Comparison of ENCODE assay signal across 9 mouse cellular contexts in the genomic region with DNA sequence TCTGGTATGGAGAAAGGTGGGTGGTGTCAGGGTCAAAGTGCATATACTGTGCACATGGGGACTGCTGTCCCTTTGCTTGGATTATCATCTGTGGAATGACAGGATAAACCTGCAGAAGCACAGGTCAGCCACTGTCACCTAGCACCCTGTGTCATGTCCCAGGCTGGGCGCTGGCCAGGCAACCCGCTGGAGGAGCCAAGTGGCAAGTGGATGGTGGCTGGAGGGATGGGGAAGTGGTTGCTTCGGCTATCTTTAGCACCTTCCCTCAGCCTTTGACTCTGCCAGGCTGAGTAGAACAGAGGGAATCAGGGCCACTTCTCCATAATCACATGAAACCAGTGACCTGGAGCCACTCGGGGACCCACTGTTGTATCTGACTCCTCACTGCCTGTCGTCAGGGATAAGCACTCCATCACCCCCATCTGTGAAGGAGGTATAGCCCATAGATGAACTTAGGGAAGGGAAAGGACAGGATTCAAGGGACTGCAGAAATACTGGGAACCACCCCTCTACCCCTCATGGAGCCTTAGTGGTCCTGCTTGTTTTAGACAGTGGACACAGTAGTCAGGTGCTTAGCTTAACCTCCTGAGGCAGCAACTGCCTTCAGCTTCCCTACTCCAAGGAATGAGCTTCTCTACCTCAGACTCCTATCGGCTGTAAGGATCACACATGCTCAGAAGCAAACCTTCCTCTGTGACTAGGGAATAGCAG. TPM values are rescaled to one million over a fixed set of nuclear protein-coding genes. Genes with fewer than 3 reads are reported as not detected.
DNase-seq lines count a peak whose midpoint lies in the region; ATAC-seq lines count a peak whose summit lies in the region.
"Had no signal": no experiment of that assay in that cellular context is flagged by ENCODE, and none has a peak within 500 bp of the region (broad histone marks: within the 10 kb centered on the region; RNA-seq: fewer than 3 reads in every experiment).

No protein-coding gene starts in this region.

- 77% methylated on average over 6 of the region's 6 CpGs for WGBS in forebrain, embryonic 10.5 days
- 69% methylated on average over 6 of the region's 6 CpGs for WGBS in forebrain, embryonic 16.5 days
- 80% methylated on average over 6 of the region's 6 CpGs for WGBS in midbrain, embryonic 10.5 days
- WGBS in midbrain, embryonic 15.5 days = 73% methylated on average over 6 of the region's 6 CpGs
- WGBS in intestine, embryonic 16.5 days = 53% methylated on average over 6 of the region's 6 CpGs
- WGBS in stomach, embryonic 15.5 days = 61% methylated on average over 6 of the region's 6 CpGs

- no peak for DNase-seq in forebrain, embryonic 10.5 days (ENCODE audit: extremely low spot score, low spot score)
- DNase-seq in midbrain, embryonic 10.5 days (ENCODE audit: low spot score) = no peak
- no peak for DNase-seq in cerebellum, postnatal 10 days
- DNase-seq: lung, postnatal 10 days had no signal

- H3K4me3 ChIP-seq in forebrain, embryonic 10.5 days = no peak overlapping the region
- H3K4me3 ChIP-seq in forebrain, embryonic 16.5 days (replicated peaks; ENCODE audit: low read length) = no peak overlapping the region
- no peak overlapping the region for H3K4me3 ChIP-seq in midbrain, embryonic 10.5 days
- no peak overlapping the region for H3K4me3 ChIP-seq in midbrain, embryonic 15.5 days
- H3K4me3 ChIP-seq in intestine, embryonic 16.5 days (ENCODE audit: low read length) = no peak overlapping the region
- H3K4me3 ChIP-seq in stomach, embryonic 15.5 days (replicated peaks) = no peak overlapping the region

- ATAC-seq in forebrain, embryonic 16.5 days = no peak
- no peak for ATAC-seq in midbrain, embryonic 15.5 days (replicated peaks)
- no peak for ATAC-seq in intestine, embryonic 16.5 days
- ATAC-seq in stomach, embryonic 15.5 days (ENCODE audit: insufficient read depth, low FRiP score, low read depth) = no peak
- ATAC-seq in erythroblast, adult 5-6 weeks (replicated peaks; ENCODE audit: low FRiP score, poor library complexity, severe bottlenecking) = no peak

- no peaks in the 10 kb centered on the region for H3K27me3 ChIP-seq in forebrain, embryonic 10.5 days (ENCODE audit: poor library complexity, severe bottlenecking)
- no peaks in the 10 kb centered on the region for H3K27me3 ChIP-seq in forebrain, embryonic 16.5 days (replicated peaks; ENCODE audit: control insufficient read depth, insufficient read depth, low read length)
- H3K27me3 ChIP-seq in midbrain, embryonic 10.5 days (ENCODE audit: low read depth, poor library complexity, severe bottlenecking) = no peaks in the 10 kb centered on the region
- H3K27me3 ChIP-seq in midbrain, embryonic 15.5 days (replicated peaks) = no peaks in the 10 kb centered on the region
- no peaks in the 10 kb centered on the region for H3K27me3 ChIP-seq in intestine, embryonic 16.5 days (replicated peaks; ENCODE audit: control insufficient read depth, insufficient read depth, low read length)
- H3K27me3 ChIP-seq in stomach, embryonic 15.5 days (replicated peaks) = no peaks in the 10 kb centered on the region

- 0 out of 2 replicates have a peak overlapping the region, but pooled peaks have one; percentile 36 for H3K27ac ChIP-seq in forebrain, embryonic 10.5 days
- no peak overlapping the region for H3K27ac ChIP-seq in forebrain, embryonic 16.5 days (ENCODE audit: low read length)
- H3K27ac ChIP-seq in midbrain, embryonic 10.5 days (replicated peaks) = 0 out of 2 replicates have a peak overlapping the region, but pooled peaks have one; percentile 3
- H3K27ac ChIP-seq in midbrain, embryonic 15.5 days = no peak overlapping the region
- H3K27ac ChIP-seq in intestine, embryonic 16.5 days (ENCODE audit: low read length) = no peak overlapping the region
- H3K27ac ChIP-seq in stomach, embryonic 15.5 days = peak overlapping the region; percentile 79; the same call in 1 of the 2 replicates

- peaks cover 36% of the 10 kb centered on the region for H3K4me1 ChIP-seq in forebrain, embryonic 10.5 days
- H3K4me1 ChIP-seq in forebrain, embryonic 16.5 days (replicated peaks; ENCODE audit: control insufficient read depth, insufficient read depth, low read length) = peaks cover under 1% of the 10 kb centered on the region
- H3K4me1 ChIP-seq in midbrain, embryonic 10.5 days = peaks cover 19% of the 10 kb centered on the region
- H3K4me1 ChIP-seq in midbrain, embryonic 15.5 days = no peaks in the 10 kb centered on the region
- peaks cover 19% of the 10 kb centered on the region for H3K4me1 ChIP-seq in intestine, embryonic 16.5 days (ENCODE audit: control insufficient read depth, insufficient read depth, low read length)
- peaks cover 20% of the 10 kb centered on the region for H3K4me1 ChIP-seq in stomach, embryonic 15.5 days

- no peaks in the 10 kb centered on the region for H3K9me3 ChIP-seq in forebrain, embryonic 10.5 days
- no peaks in the 10 kb centered on the region for H3K9me3 ChIP-seq in forebrain, embryonic 16.5 days (ENCODE audit: control insufficient read depth, low read length)
- H3K9me3 ChIP-seq in midbrain, embryonic 10.5 days (replicated peaks) = no peaks in the 10 kb centered on the region
- no peaks in the 10 kb centered on the region for H3K9me3 ChIP-seq in midbrain, embryonic 15.5 days
- H3K9me3 ChIP-seq in intestine, embryonic 16.5 days (ENCODE audit: control insufficient read depth, low read length) = no peaks in the 10 kb centered on the region
- H3K9me3 ChIP-seq in stomach, embryonic 15.5 days = no peaks in the 10 kb centered on the region

- H3K9ac ChIP-seq in forebrain, embryonic 16.5 days (replicated peaks; ENCODE audit: low read depth, low read length) = no peak overlapping the region
- no peak overlapping the region for H3K9ac ChIP-seq in midbrain, embryonic 15.5 days
- peak overlapping the region; percentile 16; the same call in 1 of the 2 replicates for H3K9ac ChIP-seq in intestine, embryonic 16.5 days (ENCODE audit: low read depth, low read length)
- no peak overlapping the region for H3K9ac ChIP-seq in stomach, embryonic 15.5 days

- H3K4me2 ChIP-seq in forebrain, embryonic 16.5 days (ENCODE audit: low read length) = no peak overlapping the region
- H3K4me2 ChIP-seq in midbrain, embryonic 15.5 days = no peak overlapping the region
- no peak overlapping the region for H3K4me2 ChIP-seq in intestine, embryonic 16.5 days (ENCODE audit: low read depth, low read length)
- H3K4me2 ChIP-seq in stomach, embryonic 15.5 days = no peak overlapping the region

- peaks cover 36% of the 10 kb centered on the region for H3K36me3 ChIP-seq in forebrain, embryonic 10.5 days (replicated peaks)
- H3K36me3 ChIP-seq in forebrain, embryonic 16.5 days (ENCODE audit: control insufficient read depth, insufficient read depth) = peaks cover 21% of the 10 kb centered on the region
- peaks cover 35% of the 10 kb centered on the region for H3K36me3 ChIP-seq in midbrain, embryonic 10.5 days
- peaks cover 25% of the 10 kb centered on the region for H3K36me3 ChIP-seq in midbrain, embryonic 15.5 days (replicated peaks)
- H3K36me3 ChIP-seq in intestine, embryonic 16.5 days (ENCODE audit: control insufficient read depth, insufficient read depth, low read length) = peaks cover 12% of the 10 kb centered on the region; the same call in 1 of the 2 replicates
- H3K36me3 ChIP-seq in stomach, embryonic 15.5 days = peaks cover 28% of the 10 kb centered on the region

RNA-seq across cellular contexts. Expression of a gene that starts 16.3 kb away (rescaled TPM):
- polyA plus RNA-seq in forebrain, embryonic 10.5 days (2016; fragmentation: Nextera tagmentation; extraction: Ambion mirVana) = 10.5 and 11.2 TPM in 2 replicates
- polyA plus RNA-seq in forebrain, embryonic 16.5 days (2015; fragmentation: Nextera tagmentation; extraction: Ambion mirVana) = 49.5 and 58.4 TPM in 2 replicates
- 7.3 and 7.7 TPM in 2 replicates for polyA plus RNA-seq in midbrain, embryonic 10.5 days (2016; fragmentation: Nextera tagmentation; extraction: Ambion mirVana)
- polyA plus RNA-seq in midbrain, embryonic 15.5 days (2015; fragmentation: Nextera tagmentation; extraction: Ambion mirVana) = 61.4 and 62.1 TPM in 2 replicates
- polyA plus RNA-seq in intestine, embryonic 16.5 days (2015; fragmentation: Nextera tagmentation; extraction: Ambion mirVana) = 15.2 and 16.0 TPM in 2 replicates
- 32.8 and 34.7 TPM in 2 replicates for polyA plus RNA-seq in stomach, embryonic 15.5 days (2015; fragmentation: Nextera tagmentation; extraction: Ambion mirVana)
- 5.8 and 8.6 TPM in 2 replicates for total RNA-seq in erythroblast, adult 5-6 weeks (2015; ENCODE audit: low replicate concordance)
- total RNA-seq in erythroblast, adult 5-6 weeks (2017; ENCODE audit: low replicate concordance) = 6.0 and 7.1 TPM in 2 replicates

RNA-seq across cellular contexts. Expression of a gene that starts 16.9 kb away (rescaled TPM):
- polyA plus RNA-seq in forebrain, embryonic 10.5 days (2016; fragmentation: Nextera tagmentation; extraction: Ambion mirVana) = 1,023 and 1,061 TPM in 2 replicates
- 605 and 629 TPM in 2 replicates for polyA plus RNA-seq in forebrain, embryonic 16.5 days (2015; fragmentation: Nextera tagmentation; extraction: Ambion mirVana)
- 866 and 996 TPM in 2 replicates for polyA plus RNA-seq in midbrain, embryonic 10.5 days (2016; fragmentation: Nextera tagmentation; extraction: Ambion mirVana)
- polyA plus RNA-seq in midbrain, embryonic 15.5 days (2015; fragmentation: Nextera tagmentation; extraction: Ambion mirVana) = 522 and 525 TPM in 2 replicates
- polyA plus RNA-seq in intestine, embryonic 16.5 days (2015; fragmentation: Nextera tagmentation; extraction: Ambion mirVana) = 1,018 and 1,133 TPM in 2 replicates
- polyA plus RNA-seq in stomach, embryonic 15.5 days (2015; fragmentation: Nextera tagmentation; extraction: Ambion mirVana) = 883 and 1,069 TPM in 2 replicates
- total RNA-seq in erythroblast, adult 5-6 weeks (2015; ENCODE audit: low replicate concordance) = 449 and 474 TPM in 2 replicates
- 532 and 676 TPM in 2 replicates for total RNA-seq in erythroblast, adult 5-6 weeks (2017; ENCODE audit: low replicate concordance)

RNA-seq across cellular contexts. Expression of a gene that starts 58.1 kb away (rescaled TPM):
- polyA plus RNA-seq in forebrain, embryonic 10.5 days (2016; fragmentation: Nextera tagmentation; extraction: Ambion mirVana) = 40.8 and 42.8 TPM in 2 replicates
- 40.7 and 43.8 TPM in 2 replicates for polyA plus RNA-seq in forebrain, embryonic 16.5 days (2015; fragmentation: Nextera tagmentation; extraction: Ambion mirVana)
- polyA plus RNA-seq in midbrain, embryonic 10.5 days (2016; fragmentation: Nextera tagmentation; extraction: Ambion mirVana) = 40.0 and 48.9 TPM in 2 replicates
- 42.5 and 43.5 TPM in 2 replicates for polyA plus RNA-seq in midbrain, embryonic 15.5 days (2015; fragmentation: Nextera tagmentation; extraction: Ambion mirVana)
- 28.2 and 29.6 TPM in 2 replicates for polyA plus RNA-seq in intestine, embryonic 16.5 days (2015; fragmentation: Nextera tagmentation; extraction: Ambion mirVana)
- polyA plus RNA-seq in stomach, embryonic 15.5 days (2015; fragmentation: Nextera tagmentation; extraction: Ambion mirVana) = 29.5 and 33.2 TPM in 2 replicates
- 0.58 and 10.9 TPM in 2 replicates for total RNA-seq in erythroblast, adult 5-6 weeks (2015; ENCODE audit: low replicate concordance)
- 6.5 and 13.5 TPM in 2 replicates for total RNA-seq in erythroblast, adult 5-6 weeks (2017; ENCODE audit: low replicate concordance)

Comparison
In these comparisons a context has a peak if more than half of its experiments do, and no peak if none do; other contexts are left out.
1. H3K27ac ChIP-seq: peak in forebrain, embryonic 10.5 days (single experiment), midbrain, embryonic 10.5 days (single experiment) and stomach, embryonic 15.5 days (single experiment); none in forebrain, embryonic 16.5 days (single experiment), midbrain, embryonic 15.5 days (single experiment) and intestine, embryonic 16.5 days (single experiment).